Mouse (Mus musculus) forebrain, embryonic 13.5 days (tissue): ENCODE data around the gene Olfr248. TPM values are rescaled to one million over a fixed set of nuclear protein-coding genes. Genes with fewer than 3 reads are reported as not detected.
"Not testable (repeated sequence)": the region's sequence is repeated elsewhere in the genome, so short reads cannot be mapped to it uniquely, and the experiment has no call there.

Source experiments
- ATAC-seq: fragments of 200-750 bp; cut with Nextera tagmentation; 2 replicates; pipeline ENCODE4 v1.8.0; 2017
- H3K27ac ChIP-seq: fragments of 300-500 bp; sonication (generic); 2 replicates; pipeline ENCODE4 v1.5.1; 2015; ENCODE audit warnings: inconsistent platforms, mild to moderate bottlenecking, moderate library complexity
- H3K27me3 ChIP-seq: fragments of 300-500 bp; sonication (generic); 2 replicates; pipeline ENCODE4 v1.6.1; 2015; ENCODE audit warnings: mild to moderate bottlenecking, inconsistent platforms
- H3K36me3 ChIP-seq: fragments of 300-500 bp; sonication (generic); 2 replicates; pipeline ENCODE4 v1.6.1; 2015; ENCODE audit warnings: mild to moderate bottlenecking, inconsistent platforms; ENCODE audit not compliant: poor library complexity, severe bottlenecking
- H3K4me1 ChIP-seq: fragments of 300-500 bp; sonication (generic); 2 replicates; pipeline ENCODE4 v1.6.1; 2015; ENCODE audit warnings: inconsistent platforms
- H3K4me2 ChIP-seq: fragments of 300-500 bp; sonication (generic); 2 replicates; pipeline ENCODE4 v1.6.1; 2015; ENCODE audit warnings: inconsistent platforms, mild to moderate bottlenecking, moderate library complexity
- H3K4me3 ChIP-seq: fragments of 300-500 bp; sonication (generic); 2 replicates; pipeline ENCODE4 v1.5.1; 2015; ENCODE audit warnings: mild to moderate bottlenecking, inconsistent platforms
- H3K9ac ChIP-seq: fragments of 300-500 bp; sonication (generic); 2 replicates; pipeline ENCODE4 v1.6.1; 2015; ENCODE audit warnings: mild to moderate bottlenecking, inconsistent platforms
- H3K9me3 ChIP-seq: fragments of 300-500 bp; sonication (generic); replicated peaks from 2 replicates; pipeline ENCODE4 v1.6.1; 2016; ENCODE audit warnings: inconsistent platforms
- WGBS: fragments of 180-500 bp; shearing (Covaris S2); methylation state at CpG from one replicate; pipeline ENCODE4 v1.1.7; 2015; 5-methylcytosine and 5-hydroxymethylcytosine counted together
- polyA plus RNA-seq: library from polyadenylated mRNA; unstranded; fragments of >200 nt; fragmentation: Nextera tagmentation; extraction: Ambion mirVana; gene quantifications from 2 replicates; pipeline ENCODE4 v1.2.1, GENCODE M21; 2015

Gene Olfr248
- polyA plus RNA-seq = not detected in 2 replicates

GRCm38 (mm10) chr1:174390746-174391145 is at the start of gene Olfr248:
Olfr248 (plus strand) TSS chr1:174391046.
- Histone ChIP-seq H3K36me3 (no peaks in the 10 kb centered on the region), H3K9ac (no peak within 1 kb of the TSS), H3K4me1 (no peaks in the 10 kb centered on the region), H3K4me3 (no peak within 1 kb of the TSS), H3K27ac (no peak within 1 kb of the TSS), H3K9me3 (no peaks in the 10 kb centered on the region), H3K27me3 (no peaks in the 10 kb centered on the region), H3K4me2 (no peak within 1 kb of the TSS)
- no peak for ATAC-seq
- 91% methylated on average over 2 of the region's 2 CpGs for WGBS

- H3K27ac ChIP-seq, H3K4me2 ChIP-seq, H3K9me3 ChIP-seq, H3K27me3 ChIP-seq, ATAC-seq, H3K4me1 ChIP-seq, H3K4me3 ChIP-seq, H3K9ac ChIP-seq, H3K36me3 ChIP-seq: not testable (repeated sequence)
- 96% methylated on average over 1 of the region's 1 CpGs for WGBS
Measured at GRCm38 (mm10) chr1:174353636-174354035, 37.2 kb upstream of the Olfr248 start.

GRCm38 (mm10) chr1:174354640-174355039 is 36.2 kb upstream of the Olfr248 start:
- Histone ChIP-seq H3K4me3 (no peak overlapping the region), H3K9ac (no peak overlapping the region), H3K9me3 (no peaks in the 10 kb centered on the region), H3K36me3 (no peaks in the 10 kb centered on the region), H3K27me3 (no peaks in the 10 kb centered on the region), H3K27ac (no peak overlapping the region), H3K4me2 (no peak overlapping the region), H3K4me1 (no peaks in the 10 kb centered on the region)
- no peak for ATAC-seq
- WGBS = 83% methylated on average over 5 of the region's 5 CpGs

GRCm38 (mm10) chr1:174364882-174365451 is 25.9 kb upstream of the Olfr248 start, which contains the start of gene Olfr417:
Olfr417 (plus strand) TSS chr1:174365122.
- Histone ChIP-seq H3K4me1 (no peaks in the 10 kb centered on the region), H3K27ac (no peak within 1 kb of the TSS), H3K4me2 (no peak within 1 kb of the TSS), H3K4me3 (no peak within 1 kb of the TSS), H3K27me3 (no peaks in the 10 kb centered on the region), H3K9me3 (no peaks in the 10 kb centered on the region), H3K36me3 (no peaks in the 10 kb centered on the region), H3K9ac (no peak within 1 kb of the TSS)
- 67% methylated on average over 2 of the region's 2 CpGs for WGBS
- ATAC-seq = no peak

- Histone ChIP-seq H3K4me3 (no peak overlapping the region), H3K36me3 (no peaks in the 10 kb centered on the region), H3K9me3 (no peaks in the 10 kb centered on the region), H3K4me1 (no peaks in the 10 kb centered on the region), H3K4me2 (no peak overlapping the region), H3K9ac (no peak overlapping the region), H3K27ac (no peak overlapping the region), H3K27me3 (no peaks in the 10 kb centered on the region)
- ATAC-seq = no peak
- WGBS = 96% methylated on average over 3 of the region's 3 CpGs
Measured at GRCm38 (mm10) chr1:174373799-174374198, 17.0 kb upstream of the Olfr248 start.

GRCm38 (mm10) chr1:174422959-174423358 is 32.1 kb downstream of the Olfr248 start:
- H3K4me1 ChIP-seq = no peaks in the 10 kb centered on the region
- H3K4me2 ChIP-seq = no peak overlapping the region
- no peak for ATAC-seq
- 92% methylated on average over 4 of the region's 4 CpGs for WGBS
- no peaks in the 10 kb centered on the region for H3K9me3 ChIP-seq
- H3K9ac ChIP-seq = no peak overlapping the region
- H3K27ac ChIP-seq = no peak overlapping the region
- H3K4me3 ChIP-seq = no peak overlapping the region
- no peaks in the 10 kb centered on the region for H3K36me3 ChIP-seq
- no peaks in the 10 kb centered on the region for H3K27me3 ChIP-seq

- H3K9me3 ChIP-seq = no peaks in the 10 kb centered on the region
Measured at GRCm38 (mm10) chr1:174423764-174424163, 32.9 kb downstream of the Olfr248 start, which contains the start of gene Olfr414. Olfr414 (plus strand) TSS chr1:174424064.

GRCm38 (mm10) chr1:174426180-174426986 is 35.5 kb downstream of the Olfr248 start:
- Histone ChIP-seq H3K9ac (no peak overlapping the region), H3K4me1 (no peaks in the 10 kb centered on the region), H3K27ac (no peak overlapping the region), H3K27me3 (no peaks in the 10 kb centered on the region), H3K4me2 (no peak overlapping the region), H3K36me3 (no peaks in the 10 kb centered on the region), H3K9me3 (no peaks in the 10 kb centered on the region), H3K4me3 (no peak overlapping the region)
- no peak for ATAC-seq
- 61% methylated on average over 3 of the region's 3 CpGs for WGBS

More at GRCm38 (mm10) chr1:174423764-174424163, 32.9 kb downstream of the Olfr248 start, which contains the start of gene Olfr414:
- H3K4me1 ChIP-seq = no peaks in the 10 kb centered on the region
- no peak within 1 kb of the TSS for H3K27ac ChIP-seq
- WGBS = 75% methylated on average over 1 of the region's 1 CpGs
- no peak within 1 kb of the TSS for H3K4me3 ChIP-seq
- no peak for ATAC-seq
- H3K36me3 ChIP-seq = no peaks in the 10 kb centered on the region
- H3K27me3 ChIP-seq = no peaks in the 10 kb centered on the region
- no peak within 1 kb of the TSS for H3K4me2 ChIP-seq
- H3K9ac ChIP-seq = no peak within 1 kb of the TSS

- H3K9ac ChIP-seq = no peak overlapping the region
- H3K4me3 ChIP-seq = no peak overlapping the region
- ATAC-seq = no peak
- no peaks in the 10 kb centered on the region for H3K4me1 ChIP-seq
- H3K27me3 ChIP-seq = no peaks in the 10 kb centered on the region
- H3K4me2 ChIP-seq = no peak overlapping the region
- H3K9me3 ChIP-seq = no peaks in the 10 kb centered on the region
- H3K36me3 ChIP-seq = no peaks in the 10 kb centered on the region
- no peak overlapping the region for H3K27ac ChIP-seq
- WGBS = 91% methylated on average over 1 of the region's 1 CpGs
Measured at GRCm38 (mm10) chr1:174427402-174427801, 36.6 kb downstream of the Olfr248 start.

- Histone ChIP-seq H3K4me1 (no peaks in the 10 kb centered on the region), H3K9me3 (no peaks in the 10 kb centered on the region)
- 94% methylated on average over 2 of the region's 2 CpGs for WGBS
Measured at GRCm38 (mm10) chr1:174428407-174428806, 37.6 kb downstream of the Olfr248 start.

GRCm38 (mm10) chr1:174434121-174434520 is 43.3 kb downstream of the Olfr248 start:
- no peak for ATAC-seq
- no peak overlapping the region for H3K4me3 ChIP-seq
- H3K4me2 ChIP-seq = no peak overlapping the region
- H3K9me3 ChIP-seq = no peaks in the 10 kb centered on the region
- no peak overlapping the region for H3K9ac ChIP-seq
- H3K36me3 ChIP-seq = no peaks in the 10 kb centered on the region
- no peak overlapping the region for H3K27ac ChIP-seq
- WGBS = 58% methylated on average over 1 of the region's 1 CpGs
- no peaks in the 10 kb centered on the region for H3K4me1 ChIP-seq
- no peaks in the 10 kb centered on the region for H3K27me3 ChIP-seq

More at GRCm38 (mm10) chr1:174428407-174428806, 37.6 kb downstream of the Olfr248 start:
- Histone ChIP-seq H3K27ac (no peak overlapping the region), H3K36me3 (no peaks in the 10 kb centered on the region), H3K4me3 (no peak overlapping the region), H3K4me2 (no peak overlapping the region), H3K27me3 (no peaks in the 10 kb centered on the region), H3K9ac (no peak overlapping the region)
- ATAC-seq = no peak
